Mouse (Mus musculus): ENCODE measurements around the gene Arnt2. TPM values are rescaled to one million over a fixed set of nuclear protein-coding genes. Genes with fewer than 3 reads are reported as not detected.

The Arnt2 gene
- polyA plus RNA-seq, 1 experiment from 2014 or later = not detected

GRCm38 (mm10) chr7:84325570-84326328 is 84.2 kb downstream of the Arnt2 start:
- H3K4me3 ChIP-seq (ENCODE audit: low read depth, low read length) = no peak overlapping the region
- ATAC-seq = no peak
- TF ChIP-seq EP300 (IDR thresholded peaks at IDR 0.05; ENCODE audit: low read depth) (no peak), CTCF (IDR thresholded peaks at IDR 0.05; ENCODE audit: low read depth) (no peak)
- no peak overlapping the region for H3K27ac ChIP-seq (ENCODE audit: low read depth)
- no peaks in the 10 kb centered on the region for H3K9me3 ChIP-seq (ENCODE audit: low read length)
- WGBS (ENCODE audit: insufficient replicate concordance) = 55% methylated on average over 2 of the region's 2 CpGs
- H3K9ac ChIP-seq (replicated peaks) = no peak overlapping the region
- H3K27me3 ChIP-seq (ENCODE audit: insufficient read depth, low read length) = no peaks in the 10 kb centered on the region
- no peaks in the 10 kb centered on the region for H3K36me3 ChIP-seq (replicated peaks; ENCODE audit: insufficient read depth, low read length)
- DNase-seq = no peak
- H3K4me1 ChIP-seq (ENCODE audit: insufficient read depth) = no peaks in the 10 kb centered on the region
- no peak overlapping the region for H3K4me2 ChIP-seq (ENCODE audit: low read depth, low read length)

GRCm38 (mm10) chr7:84321542-84321941 is 88.4 kb downstream of the Arnt2 start:
- H3K4me2 ChIP-seq (ENCODE audit: low read depth, low read length) = no peak overlapping the region
- ATAC-seq (no peak), DNase-seq (no peak)
- H3K4me1 ChIP-seq (ENCODE audit: insufficient read depth) = no peaks in the 10 kb centered on the region
- H3K36me3 ChIP-seq (replicated peaks; ENCODE audit: insufficient read depth, low read length) = no peaks in the 10 kb centered on the region
- TF ChIP-seq CTCF (IDR thresholded peaks at IDR 0.05; ENCODE audit: low read depth) (no peak), EP300 (IDR thresholded peaks at IDR 0.05; ENCODE audit: low read depth) (no peak)
- no peak overlapping the region for H3K27ac ChIP-seq (ENCODE audit: low read depth)
- no peaks in the 10 kb centered on the region for H3K9me3 ChIP-seq (ENCODE audit: low read length)
- no peaks in the 10 kb centered on the region for H3K27me3 ChIP-seq (ENCODE audit: insufficient read depth, low read length)
- 45% methylated on average over 1 of the region's 1 CpGs for WGBS (ENCODE audit: insufficient replicate concordance)
- H3K9ac ChIP-seq (replicated peaks) = no peak overlapping the region
- no peak overlapping the region for H3K4me3 ChIP-seq (ENCODE audit: low read depth, low read length)

- Histone ChIP-seq H3K27me3 (ENCODE audit: insufficient read depth, low read length) (no peaks in the 10 kb centered on the region), H3K36me3 (replicated peaks; ENCODE audit: insufficient read depth, low read length) (no peaks in the 10 kb centered on the region), H3K9ac (replicated peaks) (no peak overlapping the region), H3K4me2 (ENCODE audit: low read depth, low read length) (no peak overlapping the region), H3K4me3 (ENCODE audit: low read depth, low read length) (no peak overlapping the region), H3K27ac (ENCODE audit: low read depth) (no peak overlapping the region), H3K9me3 (ENCODE audit: low read length) (no peaks in the 10 kb centered on the region), H3K4me1 (ENCODE audit: insufficient read depth) (no peaks in the 10 kb centered on the region)
- ATAC-seq = no peak
- peak; percentile 20 for DNase-seq
- 55% methylated on average over 7 of the region's 7 CpGs for WGBS (ENCODE audit: insufficient replicate concordance)
- no peak for TF ChIP-seq EP300 (IDR thresholded peaks at IDR 0.05; ENCODE audit: low read depth)
- peak; percentile 40; the same call in 1 of the 2 replicates for TF ChIP-seq CTCF (IDR thresholded peaks at IDR 0.05; ENCODE audit: low read depth)
These were observed 94.5 kb downstream of the Arnt2 start for GRCm38 (mm10) chr7:84315353-84316003.

GRCm38 (mm10) chr7:84314742-84315141 is 95.2 kb downstream of the Arnt2 start:
- no peaks in the 10 kb centered on the region for H3K27me3 ChIP-seq (ENCODE audit: insufficient read depth, low read length)
- H3K36me3 ChIP-seq (replicated peaks; ENCODE audit: insufficient read depth, low read length) = no peaks in the 10 kb centered on the region
- no peaks in the 10 kb centered on the region for H3K4me1 ChIP-seq (ENCODE audit: insufficient read depth)
- 79% methylated on average over 2 of the region's 2 CpGs for WGBS (ENCODE audit: insufficient replicate concordance)
- no peak overlapping the region for H3K27ac ChIP-seq (ENCODE audit: low read depth)
- ATAC-seq = no peak
- no peak overlapping the region for H3K4me2 ChIP-seq (ENCODE audit: low read depth, low read length)
- no peak overlapping the region for H3K9ac ChIP-seq (replicated peaks)
- no peaks in the 10 kb centered on the region for H3K9me3 ChIP-seq (ENCODE audit: low read length)
- no peak overlapping the region for H3K4me3 ChIP-seq (ENCODE audit: low read depth, low read length)
- DNase-seq = no peak
- TF ChIP-seq CTCF (IDR thresholded peaks at IDR 0.05; ENCODE audit: low read depth) (no peak), EP300 (IDR thresholded peaks at IDR 0.05; ENCODE audit: low read depth) (no peak)

GRCm38 (mm10) chr7:84311624-84312023 is 98.4 kb downstream of the Arnt2 start:
- Histone ChIP-seq H3K36me3 (replicated peaks; ENCODE audit: insufficient read depth, low read length) (no peaks in the 10 kb centered on the region), H3K9ac (replicated peaks) (no peak overlapping the region), H3K4me3 (ENCODE audit: low read depth, low read length) (no peak overlapping the region), H3K27me3 (ENCODE audit: insufficient read depth, low read length) (no peaks in the 10 kb centered on the region), H3K9me3 (ENCODE audit: low read length) (no peaks in the 10 kb centered on the region), H3K27ac (ENCODE audit: low read depth) (no peak overlapping the region), H3K4me1 (ENCODE audit: insufficient read depth) (no peaks in the 10 kb centered on the region), H3K4me2 (ENCODE audit: low read depth, low read length) (no peak overlapping the region)
- ATAC-seq = no peak
- 68% methylated on average over 3 of the region's 3 CpGs for WGBS (ENCODE audit: insufficient replicate concordance)
- TF ChIP-seq EP300 (IDR thresholded peaks at IDR 0.05; ENCODE audit: low read depth) = no peak
- no peak for DNase-seq

DNA sequence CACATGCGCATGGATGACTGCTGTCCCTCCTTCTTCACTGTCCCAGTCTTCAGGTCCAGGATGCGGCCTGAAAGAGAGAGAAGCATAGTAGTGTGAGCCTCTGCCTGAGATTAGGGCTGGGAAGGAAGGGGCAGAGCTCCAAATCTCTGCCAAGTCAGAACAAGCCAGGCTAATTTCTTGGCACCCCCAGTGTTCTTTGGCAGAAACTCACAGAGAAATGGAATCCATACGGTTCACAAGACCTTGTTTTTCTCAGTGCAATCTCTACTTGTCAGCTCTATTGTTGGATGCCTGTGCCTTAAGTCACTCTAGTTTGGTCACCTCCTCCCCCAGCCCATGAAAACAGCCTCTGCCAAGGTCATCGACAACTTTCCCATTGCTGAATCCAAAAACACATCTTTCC is 99.1 kb downstream of the Arnt2 start:
- WGBS (ENCODE audit: insufficient replicate concordance) = 60% methylated on average over 4 of the region's 4 CpGs
- H3K4me3 ChIP-seq (ENCODE audit: low read depth, low read length) = no peak overlapping the region
- ATAC-seq = no peak
- H3K27ac ChIP-seq (ENCODE audit: low read depth) = no peak overlapping the region
- no peaks in the 10 kb centered on the region for H3K9me3 ChIP-seq (ENCODE audit: low read length)
- no peaks in the 10 kb centered on the region for H3K27me3 ChIP-seq (ENCODE audit: insufficient read depth, low read length)
- no peak overlapping the region for H3K9ac ChIP-seq (replicated peaks)
- H3K36me3 ChIP-seq (replicated peaks; ENCODE audit: insufficient read depth, low read length) = no peaks in the 10 kb centered on the region
- TF ChIP-seq EP300 (IDR thresholded peaks at IDR 0.05; ENCODE audit: low read depth) (no peak), CTCF (IDR thresholded peaks at IDR 0.05; ENCODE audit: low read depth) (no peak)
- no peaks in the 10 kb centered on the region for H3K4me1 ChIP-seq (ENCODE audit: insufficient read depth)
- H3K4me2 ChIP-seq (ENCODE audit: low read depth, low read length) = no peak overlapping the region
- no peak for DNase-seq

Measured in liver, postnatal 0 days (tissue).